Mouse (Mus musculus) intestine, embryonic 15.5 days (tissue): ENCODE data around the gene Timm8a2. TPM values are rescaled to one million over a fixed set of nuclear protein-coding genes. Genes with fewer than 3 reads are reported as not detected.
A peak's percentile ranks its signal among the peaks of the same experiment; 100 is the strongest.
"Not testable (repeated sequence)": the region's sequence is repeated elsewhere in the genome, so short reads cannot be mapped to it uniquely, and the experiment has no call there.

Source experiments
- ATAC-seq: fragments of 200-750 bp; cut with Nextera tagmentation; 2 replicates; pipeline ENCODE4 v1.8.0; 2017; ENCODE audit warnings: moderate TSS enrichment, moderate library complexity
- H3K27ac ChIP-seq: fragments of 300-500 bp; sonication (generic); 2 replicates; pipeline ENCODE4 v1.5.1; 2015; ENCODE audit warnings: mild to moderate bottlenecking, inconsistent platforms
- H3K27me3 ChIP-seq: fragments of 300-500 bp; sonication (generic); replicated peaks from 2 replicates; pipeline ENCODE4 v1.6.1; 2015; ENCODE audit warnings: inconsistent platforms
- H3K36me3 ChIP-seq: fragments of 300-500 bp; sonication (generic); 2 replicates; pipeline ENCODE4 v1.6.1; 2015; ENCODE audit warnings: inconsistent platforms
- H3K4me1 ChIP-seq: fragments of 300-500 bp; sonication (generic); replicated peaks from 2 replicates; pipeline ENCODE4 v1.6.1; 2015; ENCODE audit warnings: inconsistent platforms
- H3K4me2 ChIP-seq: fragments of 300-500 bp; sonication (generic); replicated peaks from 2 replicates; pipeline ENCODE4 v1.6.1; 2015; ENCODE audit warnings: mild to moderate bottlenecking, inconsistent platforms
- H3K4me3 ChIP-seq: fragments of 300-500 bp; sonication (generic); replicated peaks from 2 replicates; pipeline ENCODE4 v1.5.1; 2015; ENCODE audit warnings: inconsistent platforms
- H3K9ac ChIP-seq: fragments of 300-500 bp; sonication (generic); 2 replicates; pipeline ENCODE4 v1.6.1; 2015; ENCODE audit warnings: inconsistent platforms
- H3K9me3 ChIP-seq: fragments of 300-500 bp; sonication (generic); 2 replicates; pipeline ENCODE4 v1.6.1; 2016; ENCODE audit warnings: inconsistent platforms
- WGBS: fragments of 180-500 bp; shearing (Covaris S2); methylation state at CpG from one replicate; pipeline ENCODE4 v1.1.7; 2015; 5-methylcytosine and 5-hydroxymethylcytosine counted together
- polyA plus RNA-seq: library from polyadenylated mRNA; unstranded; fragments of >200 nt; fragmentation: Nextera tagmentation; extraction: Ambion mirVana; gene quantifications from 2 replicates; pipeline ENCODE4 v1.2.1, GENCODE M21; 2015

Gene Timm8a2
- polyA plus RNA-seq, 1 experiment from 2014 or later: not detected

GRCm38 (mm10) chr14:122066243-122066642 is 31.8 kb downstream of the Timm8a2 start:
- 58% methylated on average over 4 of the region's 4 CpGs for WGBS
- no peak for ATAC-seq
- Histone ChIP-seq H3K4me3 (no peak overlapping the region), H3K27me3 (no peaks in the 10 kb centered on the region), H3K27ac (no peak overlapping the region), H3K9ac (no peak overlapping the region), H3K9me3 (no peaks in the 10 kb centered on the region), H3K36me3 (no peaks in the 10 kb centered on the region), H3K4me1 (peaks cover 5% of the 10 kb centered on the region; the same call in 1 of the 2 replicates), H3K4me2 (no peak overlapping the region)

GRCm38 (mm10) chr14:122068036-122068435 is 33.6 kb downstream of the Timm8a2 start:
- H3K36me3 ChIP-seq, ATAC-seq, H3K27me3 ChIP-seq, H3K4me3 ChIP-seq, H3K4me2 ChIP-seq, H3K9ac ChIP-seq, H3K4me1 ChIP-seq, H3K9me3 ChIP-seq, H3K27ac ChIP-seq: not testable (repeated sequence)
- WGBS: 48% methylated on average over 3 of the region's 3 CpGs

- WGBS: 41% methylated on average over 11 of the region's 11 CpGs
- Histone ChIP-seq H3K9me3 (no peaks in the 10 kb centered on the region), H3K9ac (no peak overlapping the region), H3K27me3 (no peaks in the 10 kb centered on the region), H3K36me3 (no peaks in the 10 kb centered on the region), H3K4me2 (no peak overlapping the region), H3K27ac (no peak overlapping the region), H3K4me1 (peaks cover 5% of the 10 kb centered on the region; the same call in 1 of the 2 replicates), H3K4me3 (no peak overlapping the region)
- ATAC-seq: no peak
These were observed 34.6 kb downstream of the Timm8a2 start for GRCm38 (mm10) chr14:122068801-122069695.

GRCm38 (mm10) chr14:122069948-122070347 is 35.5 kb downstream of the Timm8a2 start:
- H3K9me3 ChIP-seq: no peaks in the 10 kb centered on the region
- no peak for ATAC-seq
- H3K27ac ChIP-seq: no peak overlapping the region
- WGBS: 66% methylated on average over 3 of the region's 3 CpGs
- no peak overlapping the region for H3K9ac ChIP-seq
- H3K4me3 ChIP-seq: no peak overlapping the region
- no peak overlapping the region for H3K4me2 ChIP-seq
- no peaks in the 10 kb centered on the region for H3K27me3 ChIP-seq
- peaks cover 5% of the 10 kb centered on the region; the same call in 1 of the 2 replicates for H3K4me1 ChIP-seq
- no peaks in the 10 kb centered on the region for H3K36me3 ChIP-seq

- Histone ChIP-seq H3K27ac (no peak overlapping the region), H3K27me3 (no peaks in the 10 kb centered on the region), H3K4me1 (peaks cover 5% of the 10 kb centered on the region; the same call in 1 of the 2 replicates), H3K4me3 (no peak overlapping the region), H3K9ac (no peak overlapping the region), H3K4me2 (no peak overlapping the region), H3K36me3 (no peaks in the 10 kb centered on the region), H3K9me3 (no peaks in the 10 kb centered on the region)
- ATAC-seq: no peak
- 86% methylated on average over 5 of the region's 5 CpGs for WGBS
These were observed 38.9 kb downstream of the Timm8a2 start for GRCm38 (mm10) chr14:122073422-122073821.

- H3K4me2 ChIP-seq: no peak overlapping the region
- no peak overlapping the region for H3K4me3 ChIP-seq
- no peak for ATAC-seq
- no peak overlapping the region for H3K27ac ChIP-seq
- no peak overlapping the region for H3K9ac ChIP-seq
- no peaks in the 10 kb centered on the region for H3K9me3 ChIP-seq
- H3K36me3 ChIP-seq: no peaks in the 10 kb centered on the region
- no peaks in the 10 kb centered on the region for H3K4me1 ChIP-seq
- 73% methylated on average over 10 of the region's 10 CpGs for WGBS
- no peaks in the 10 kb centered on the region for H3K27me3 ChIP-seq
These were observed 39.9 kb downstream of the Timm8a2 start for GRCm38 (mm10) chr14:122074360-122074759.

GRCm38 (mm10) chr14:122075485-122076200 is 41.2 kb downstream of the Timm8a2 start:
- Histone ChIP-seq H3K36me3 (no peaks in the 10 kb centered on the region), H3K27ac (no peak overlapping the region), H3K9me3 (no peaks in the 10 kb centered on the region), H3K9ac (no peak overlapping the region), H3K4me2 (no peak overlapping the region), H3K4me1 (no peaks in the 10 kb centered on the region), H3K27me3 (no peaks in the 10 kb centered on the region), H3K4me3 (no peak overlapping the region)
- no peak for ATAC-seq
- 79% methylated on average over 21 of the region's 21 CpGs for whole genome bisulfite sequencing

GRCm38 (mm10) chr14:122077017-122077416 is 42.5 kb downstream of the Timm8a2 start:
- no peak for ATAC-seq
- H3K4me2 ChIP-seq: no peak overlapping the region
- H3K4me3 ChIP-seq: no peak overlapping the region
- no peak overlapping the region for H3K9ac ChIP-seq
- WGBS: 79% methylated on average over 3 of the region's 3 CpGs
- H3K27me3 ChIP-seq: no peaks in the 10 kb centered on the region
- no peaks in the 10 kb centered on the region for H3K9me3 ChIP-seq
- H3K27ac ChIP-seq: no peak overlapping the region
- H3K36me3 ChIP-seq: no peaks in the 10 kb centered on the region
- H3K4me1 ChIP-seq: no peaks in the 10 kb centered on the region

- WGBS: 53% methylated on average over 6 of the region's 6 CpGs
- H3K9me3 ChIP-seq: no peaks in the 10 kb centered on the region
- no peaks in the 10 kb centered on the region for H3K36me3 ChIP-seq
- H3K27ac ChIP-seq: no peak overlapping the region
- H3K4me3 ChIP-seq: no peak overlapping the region
- no peak overlapping the region for H3K9ac ChIP-seq
- H3K27me3 ChIP-seq: no peaks in the 10 kb centered on the region
- ATAC-seq: no peak
- H3K4me2 ChIP-seq: no peak overlapping the region
- H3K4me1 ChIP-seq: no peaks in the 10 kb centered on the region
These were observed 45.0 kb downstream of the Timm8a2 start for GRCm38 (mm10) chr14:122079428-122079827.

- Histone ChIP-seq H3K4me3 (no peak overlapping the region), H3K36me3 (no peaks in the 10 kb centered on the region), H3K4me2 (no peak overlapping the region), H3K9ac (no peak overlapping the region), H3K27me3 (no peaks in the 10 kb centered on the region), H3K27ac (no peak overlapping the region), H3K9me3 (no peaks in the 10 kb centered on the region), H3K4me1 (no peaks in the 10 kb centered on the region)
- no peak for ATAC-seq
- WGBS: 84% methylated on average over 5 of the region's 5 CpGs
These were observed 45.4 kb downstream of the Timm8a2 start for GRCm38 (mm10) chr14:122079921-122080320.

GRCm38 (mm10) chr14:122081308-122081707 is 46.8 kb downstream of the Timm8a2 start:
- H3K4me2 ChIP-seq: no peak overlapping the region
- no peaks in the 10 kb centered on the region for H3K4me1 ChIP-seq
- H3K9me3 ChIP-seq: no peaks in the 10 kb centered on the region
- H3K4me3 ChIP-seq: no peak overlapping the region
- ATAC-seq: peak; percentile 90
- no peaks in the 10 kb centered on the region for H3K27me3 ChIP-seq
- no peak overlapping the region for H3K27ac ChIP-seq
- no peak overlapping the region for H3K9ac ChIP-seq
- 15% methylated on average over 3 of the region's 3 CpGs for WGBS
- H3K36me3 ChIP-seq: no peaks in the 10 kb centered on the region

GRCm38 (mm10) chr14:122083499-122083898 is 49.0 kb downstream of the Timm8a2 start:
- ATAC-seq: no peak
- H3K4me2 ChIP-seq: no peak overlapping the region
- 85% methylated on average over 7 of the region's 7 CpGs for WGBS
- no peaks in the 10 kb centered on the region for H3K4me1 ChIP-seq
- no peak overlapping the region for H3K4me3 ChIP-seq
- H3K9me3 ChIP-seq: no peaks in the 10 kb centered on the region
- no peak overlapping the region for H3K9ac ChIP-seq
- H3K27me3 ChIP-seq: no peaks in the 10 kb centered on the region
- H3K27ac ChIP-seq: no peak overlapping the region
- no peaks in the 10 kb centered on the region for H3K36me3 ChIP-seq
